Mouse (Mus musculus): ENCODE data around the gene Cyren.

DNA sequence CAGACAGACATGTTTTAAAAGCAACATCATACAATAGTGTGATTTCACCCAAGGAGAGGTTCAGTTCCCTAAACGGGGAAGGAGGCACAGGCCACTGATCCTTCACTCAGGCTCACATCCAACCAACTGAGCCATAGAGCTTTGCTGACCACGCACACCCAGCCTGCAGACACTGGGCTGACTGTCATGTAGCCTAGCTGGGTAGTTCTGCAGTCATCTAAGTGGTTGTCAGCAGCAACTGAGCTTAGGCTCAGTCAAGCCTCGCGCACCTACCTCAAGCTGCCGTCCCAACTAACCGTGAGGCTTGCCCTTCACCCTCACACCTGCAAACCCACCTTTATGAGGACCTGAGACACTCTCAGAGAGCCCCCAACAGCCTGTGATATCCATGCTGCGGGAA is 5.9 kb downstream of the Cyren start:
- no peak for TF ChIP-seq EP300 (IDR thresholded peaks at IDR 0.05; ENCODE audit: insufficient read depth, low read depth, low read length)
- TF ChIP-seq CTCF (IDR thresholded peaks at IDR 0.05): no peak
- TF ChIP-seq POLR2A (IDR thresholded peaks at IDR 0.05; ENCODE audit: insufficient read depth, low read depth, low read length): peak; percentile 47
